Mouse (Mus musculus): ENCODE data around the gene Cxcl15. TPM values are rescaled to one million over a fixed set of nuclear protein-coding genes. Genes with fewer than 3 reads are reported as not detected.
"Not testable (repeated sequence)": the region's sequence is repeated elsewhere in the genome, so short reads cannot be mapped to it uniquely, and the experiment has no call there.

Gene Cxcl15
- polyA plus RNA-seq, 1 experiment from 2014 or later, result not detected

- Histone ChIP-seq H3K9ac (ENCODE audit: low read length) (no peak overlapping the region), H3K36me3 (ENCODE audit: control insufficient read depth, insufficient read depth, low read length) (no peaks in the 10 kb centered on the region), H3K27ac (ENCODE audit: low read depth, low read length) (no peak overlapping the region), H3K4me2 (ENCODE audit: low read length) (no peak overlapping the region), H3K4me3 (ENCODE audit: low read depth, low read length) (no peak overlapping the region), H3K4me1 (ENCODE audit: control insufficient read depth, insufficient read depth, low read length) (no peaks in the 10 kb centered on the region), H3K9me3 (replicated peaks; ENCODE audit: control insufficient read depth, low read length) (no peaks in the 10 kb centered on the region), H3K27me3 (replicated peaks; ENCODE audit: control insufficient read depth, insufficient read depth, low read length) (no peaks in the 10 kb centered on the region)
- DNase-seq (ENCODE audit: low spot score), result no peak
- no peak for ATAC-seq
These were observed 25.4 kb downstream of the Cxcl15 start for GRCm38 (mm10) chr5:90819756-90820155.

GRCm38 (mm10) chr5:90832145-90832767 is 37.9 kb downstream of the Cxcl15 start:
- H3K9me3 ChIP-seq (replicated peaks; ENCODE audit: control insufficient read depth, low read length), result no peaks in the 10 kb centered on the region
- WGBS, result 83% methylated on average over 11 of the region's 11 CpGs
- ATAC-seq, result no peak
- no peak overlapping the region for H3K9ac ChIP-seq (ENCODE audit: low read length)
- no peak for DNase-seq (ENCODE audit: low spot score)
- no peak overlapping the region for H3K4me2 ChIP-seq (ENCODE audit: low read length)
- no peak overlapping the region for H3K27ac ChIP-seq (ENCODE audit: low read depth, low read length)
- H3K27me3 ChIP-seq (replicated peaks; ENCODE audit: control insufficient read depth, insufficient read depth, low read length), result no peaks in the 10 kb centered on the region
- H3K4me3 ChIP-seq (ENCODE audit: low read depth, low read length), result no peak overlapping the region
- no peaks in the 10 kb centered on the region for H3K36me3 ChIP-seq (ENCODE audit: control insufficient read depth, insufficient read depth, low read length)
- H3K4me1 ChIP-seq (ENCODE audit: control insufficient read depth, insufficient read depth, low read length), result no peaks in the 10 kb centered on the region

GRCm38 (mm10) chr5:90832768-90833388 is 38.5 kb downstream of the Cxcl15 start:
- ATAC-seq (no peak), DNase-seq (ENCODE audit: low spot score) (no peak)
- Histone ChIP-seq H3K4me2 (ENCODE audit: low read length) (no peak overlapping the region), H3K9me3 (replicated peaks; ENCODE audit: control insufficient read depth, low read length) (no peaks in the 10 kb centered on the region), H3K4me1 (ENCODE audit: control insufficient read depth, insufficient read depth, low read length) (no peaks in the 10 kb centered on the region), H3K27ac (ENCODE audit: low read depth, low read length) (no peak overlapping the region), H3K9ac (ENCODE audit: low read length) (no peak overlapping the region), H3K4me3 (ENCODE audit: low read depth, low read length) (no peak overlapping the region), H3K36me3 (ENCODE audit: control insufficient read depth, insufficient read depth, low read length) (no peaks in the 10 kb centered on the region), H3K27me3 (replicated peaks; ENCODE audit: control insufficient read depth, insufficient read depth, low read length) (no peaks in the 10 kb centered on the region)
- 93% methylated on average over 8 of the region's 8 CpGs for WGBS

- H3K27ac ChIP-seq (ENCODE audit: low read depth, low read length), result no peak overlapping the region
- no peak overlapping the region for H3K4me2 ChIP-seq (ENCODE audit: low read length)
- DNase-seq (ENCODE audit: low spot score) (no peak), ATAC-seq (no peak)
- H3K4me3 ChIP-seq (ENCODE audit: low read depth, low read length), result no peak overlapping the region
- H3K9me3 ChIP-seq (replicated peaks; ENCODE audit: control insufficient read depth, low read length), result no peaks in the 10 kb centered on the region
- H3K9ac ChIP-seq (ENCODE audit: low read length), result no peak overlapping the region
- WGBS, result 91% methylated on average over 4 of the region's 4 CpGs
- no peaks in the 10 kb centered on the region for H3K36me3 ChIP-seq (ENCODE audit: control insufficient read depth, insufficient read depth, low read length)
- H3K27me3 ChIP-seq (replicated peaks; ENCODE audit: control insufficient read depth, insufficient read depth, low read length), result no peaks in the 10 kb centered on the region
- H3K4me1 ChIP-seq (ENCODE audit: control insufficient read depth, insufficient read depth, low read length), result no peaks in the 10 kb centered on the region
These were observed 40.1 kb downstream of the Cxcl15 start for GRCm38 (mm10) chr5:90834436-90834835.

- WGBS, result 90% methylated on average over 5 of the region's 5 CpGs
- DNase-seq (ENCODE audit: low spot score), result no peak
These were observed 44.2 kb downstream of the Cxcl15 start for GRCm38 (mm10) chr5:90838582-90838981.

GRCm38 (mm10) chr5:90840902-90841869 is 46.9 kb downstream of the Cxcl15 start:
- Histone ChIP-seq H3K9me3 (replicated peaks; ENCODE audit: control insufficient read depth, low read length) (no peaks in the 10 kb centered on the region), H3K4me3 (ENCODE audit: low read depth, low read length) (no peak overlapping the region), H3K4me2 (ENCODE audit: low read length) (no peak overlapping the region), H3K4me1 (ENCODE audit: control insufficient read depth, insufficient read depth, low read length) (no peaks in the 10 kb centered on the region), H3K27ac (ENCODE audit: low read depth, low read length) (no peak overlapping the region), H3K27me3 (replicated peaks; ENCODE audit: control insufficient read depth, insufficient read depth, low read length) (no peaks in the 10 kb centered on the region), H3K9ac (ENCODE audit: low read length) (no peak overlapping the region), H3K36me3 (ENCODE audit: control insufficient read depth, insufficient read depth, low read length) (no peaks in the 10 kb centered on the region)
- WGBS, result 77% methylated on average over 7 of the region's 7 CpGs
- DNase-seq (ENCODE audit: low spot score), result no peak
- no peak for ATAC-seq

More at GRCm38 (mm10) chr5:90838582-90838981, 44.2 kb downstream of the Cxcl15 start:
- no peak overlapping the region for H3K4me3 ChIP-seq (ENCODE audit: low read depth, low read length)
- H3K9ac ChIP-seq (ENCODE audit: low read length), result no peak overlapping the region
- no peaks in the 10 kb centered on the region for H3K36me3 ChIP-seq (ENCODE audit: control insufficient read depth, insufficient read depth, low read length)
- H3K4me1 ChIP-seq (ENCODE audit: control insufficient read depth, insufficient read depth, low read length), result no peaks in the 10 kb centered on the region
- no peaks in the 10 kb centered on the region for H3K27me3 ChIP-seq (replicated peaks; ENCODE audit: control insufficient read depth, insufficient read depth, low read length)
- H3K27ac ChIP-seq (ENCODE audit: low read depth, low read length), result no peak overlapping the region
- ATAC-seq, result no peak
- no peaks in the 10 kb centered on the region for H3K9me3 ChIP-seq (replicated peaks; ENCODE audit: control insufficient read depth, low read length)
- H3K4me2 ChIP-seq (ENCODE audit: low read length), result no peak overlapping the region

- H3K27me3 ChIP-seq (replicated peaks; ENCODE audit: control insufficient read depth, insufficient read depth, low read length), result no peaks in the 10 kb centered on the region
- ATAC-seq (no peak), DNase-seq (ENCODE audit: low spot score) (no peak)
- H3K4me3 ChIP-seq (ENCODE audit: low read depth, low read length), result no peak overlapping the region
- 79% methylated on average over 3 of the region's 3 CpGs for WGBS
- H3K9me3 ChIP-seq (replicated peaks; ENCODE audit: control insufficient read depth, low read length), result no peaks in the 10 kb centered on the region
- no peaks in the 10 kb centered on the region for H3K4me1 ChIP-seq (ENCODE audit: control insufficient read depth, insufficient read depth, low read length)
- H3K27ac ChIP-seq (ENCODE audit: low read depth, low read length), result no peak overlapping the region
- no peak overlapping the region for H3K9ac ChIP-seq (ENCODE audit: low read length)
- no peak overlapping the region for H3K4me2 ChIP-seq (ENCODE audit: low read length)
- H3K36me3 ChIP-seq (ENCODE audit: control insufficient read depth, insufficient read depth, low read length), result no peaks in the 10 kb centered on the region
These were observed 49.6 kb downstream of the Cxcl15 start for GRCm38 (mm10) chr5:90843891-90844290.

- not testable (repeated sequence) for H3K36me3 ChIP-seq (ENCODE audit: control insufficient read depth, insufficient read depth, low read length); H3K9me3 ChIP-seq (replicated peaks; ENCODE audit: control insufficient read depth, low read length); H3K4me1 ChIP-seq (ENCODE audit: control insufficient read depth, insufficient read depth, low read length); DNase-seq (ENCODE audit: low spot score); H3K9ac ChIP-seq (ENCODE audit: low read length); ATAC-seq; H3K4me3 ChIP-seq (ENCODE audit: low read depth, low read length); H3K27ac ChIP-seq (ENCODE audit: low read depth, low read length); H3K4me2 ChIP-seq (ENCODE audit: low read length); H3K27me3 ChIP-seq (replicated peaks; ENCODE audit: control insufficient read depth, insufficient read depth, low read length)
- 94% methylated on average over 7 of the region's 7 CpGs for WGBS
These were observed 55.8 kb downstream of the Cxcl15 start for GRCm38 (mm10) chr5:90850096-90850495.

Measured in forebrain, embryonic 14.5 days (tissue).